Mouse (Mus musculus) c-Kit-positive CD71-positive TER-119-negative erythroid progenitor cells, embryonic 14.5 days (primary cell): Measurements from ENCODE around the gene Strbp.
"Not testable (repeated sequence)": the region's sequence is repeated elsewhere in the genome, so short reads cannot be mapped to it uniquely, and the experiment has no call there.

ENCODE experiments used
- DNase-seq: peaks from one replicate; pipeline ENCODE4 v3.0.0-alpha.2; 2013; ENCODE audit warnings: low read depth

The Strbp gene

GRCm38 (mm10) chr2:37519286-37519640, 184.4 kb downstream of the Strbp start:
- no peak for DNase-seq

DNA sequence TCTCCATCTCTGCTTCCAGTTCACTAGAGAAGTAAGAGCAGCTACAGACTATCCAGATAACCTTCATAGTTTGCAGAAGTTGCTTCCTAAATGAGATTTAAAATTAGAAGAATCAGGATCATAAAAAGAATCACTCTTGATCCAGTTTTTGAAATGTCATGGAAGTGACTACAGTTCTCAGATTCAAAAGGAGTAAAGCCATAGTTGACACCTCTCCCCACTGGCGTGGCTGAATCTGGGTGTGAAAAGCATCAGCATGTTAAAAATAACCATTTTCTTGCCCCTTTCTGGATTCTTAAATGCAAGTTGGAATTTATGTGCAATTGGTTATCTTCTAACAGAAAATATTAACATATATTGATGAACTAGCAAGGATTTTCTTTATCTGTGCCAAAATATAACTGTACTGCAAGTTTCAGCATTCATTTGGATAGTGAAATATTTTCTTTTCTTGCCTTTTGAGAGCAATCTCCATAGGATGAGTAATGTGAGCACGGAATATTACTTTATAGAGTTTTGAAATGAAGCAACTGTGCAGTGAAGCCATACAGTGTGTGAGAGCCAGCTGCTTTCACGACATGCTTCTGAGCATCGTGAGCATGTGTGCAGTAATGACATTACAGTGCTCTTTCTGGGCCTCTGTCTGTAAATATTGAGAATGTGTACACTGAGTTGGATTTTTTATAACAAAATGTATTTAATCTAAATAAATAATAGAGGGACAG, 184.9 kb downstream of the Strbp start:
- DNase-seq: no peak

DNA sequence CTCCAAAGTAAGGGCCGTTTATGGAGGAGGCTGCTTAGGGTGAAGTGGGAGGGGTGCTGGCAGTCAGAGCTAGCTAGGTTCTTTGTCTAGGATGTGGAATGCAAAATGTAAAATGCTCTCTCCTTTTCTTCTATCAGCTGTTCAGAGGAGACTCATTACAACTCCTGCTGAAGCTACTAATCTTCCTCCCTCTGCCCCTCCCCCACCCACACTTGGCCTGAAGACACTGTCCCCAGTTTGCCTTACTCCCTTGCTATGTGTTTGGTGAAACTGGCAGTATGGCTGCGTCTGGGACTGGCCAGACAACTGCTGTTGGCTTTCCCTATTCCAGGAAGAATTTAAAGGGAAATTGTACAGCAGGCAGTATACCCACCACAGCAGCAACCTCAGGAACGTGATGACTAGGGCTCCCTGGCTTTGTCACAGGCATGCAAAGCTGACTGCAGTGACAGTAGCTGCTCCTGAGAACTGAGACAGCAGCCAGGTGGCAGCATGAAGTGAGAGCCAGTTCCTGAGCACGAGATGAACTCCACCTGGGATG, 186.7 kb downstream of the Strbp start:
- no peak for DNase-seq

GRCm38 (mm10) chr2:37516030-37516710, 187.5 kb downstream of the Strbp start, which contains the start of gene Gpr21:
Gene Gpr21, plus strand, starts transcription at chr2:37516332.
- DNase-seq: no peak

DNA sequence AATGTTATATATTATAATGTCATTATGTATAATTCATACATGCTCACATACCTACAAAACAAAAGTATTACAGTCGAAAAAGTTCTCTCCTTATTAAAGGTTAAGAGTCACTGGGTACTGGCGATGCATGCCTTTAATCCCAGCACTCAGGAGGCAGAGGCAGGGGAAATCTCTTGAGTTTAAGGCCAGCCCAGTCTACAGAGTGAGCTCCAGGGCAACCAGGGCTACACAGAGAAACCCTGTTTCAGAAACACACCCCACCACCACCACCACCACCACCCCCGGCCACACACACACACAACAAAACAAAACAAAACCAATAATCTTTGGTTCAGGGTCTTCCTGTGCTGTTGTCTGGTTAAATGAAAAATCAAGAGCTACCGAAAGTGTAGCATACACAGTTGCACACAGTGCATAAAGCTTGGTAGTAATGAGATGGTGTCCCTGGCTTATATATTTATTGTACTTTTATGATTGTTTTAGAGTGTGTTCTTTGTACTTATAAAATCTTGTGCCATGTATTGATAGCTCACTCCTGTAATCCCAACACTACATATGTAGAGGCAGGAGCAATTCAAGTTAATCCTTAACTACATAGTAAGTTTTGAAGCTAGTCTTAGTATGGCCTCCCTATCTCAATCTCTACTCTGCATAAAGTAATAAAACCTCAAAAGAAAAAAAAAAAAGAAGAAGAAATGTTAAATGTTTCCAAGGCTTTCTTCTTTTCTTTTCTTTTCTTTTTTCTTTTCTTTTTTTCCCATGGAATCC, 192.3 kb downstream of the Strbp start:
- no peak for DNase-seq

DNA sequence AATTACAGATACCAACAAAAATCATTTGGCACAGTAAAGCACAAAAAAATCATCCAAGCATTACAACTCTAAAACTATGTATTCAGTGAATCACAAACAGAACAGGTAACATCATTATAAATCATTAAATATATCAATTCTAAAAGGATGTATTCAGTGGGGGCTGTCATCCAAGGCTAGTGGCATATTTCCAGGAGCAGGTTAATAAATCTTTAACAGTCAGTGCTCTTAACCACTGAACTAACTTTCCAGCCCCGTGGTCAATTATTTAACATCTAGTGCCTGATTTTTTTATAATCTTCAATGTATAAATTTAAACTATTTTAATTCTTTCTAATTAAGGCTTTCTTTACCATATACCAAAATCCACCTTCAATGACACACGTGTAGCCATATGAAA, 197.8 kb downstream of the Strbp start:
- DNase-seq: not testable (repeated sequence)

DNA sequence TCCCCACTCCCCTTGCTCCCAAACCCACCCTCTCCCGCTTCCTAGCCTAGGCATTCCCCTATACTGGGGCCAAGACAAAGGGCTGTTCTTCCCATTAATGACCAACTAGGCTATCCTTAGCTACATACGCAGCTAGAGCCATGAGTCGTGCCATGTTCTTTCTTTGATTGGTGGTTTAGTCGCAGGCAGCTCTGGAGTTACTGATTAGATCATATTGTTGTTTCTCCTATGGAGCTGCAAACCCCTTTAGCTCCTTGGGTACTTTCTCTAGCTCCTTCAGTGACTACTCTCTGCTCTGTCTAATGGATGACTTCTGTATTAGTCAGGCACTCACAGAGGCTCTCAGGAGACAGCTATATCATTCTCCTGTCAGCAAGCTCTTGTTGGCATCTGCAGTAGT, 206.3 kb downstream of the Strbp start:
- DNase-seq: no peak

GRCm38 (mm10) chr2:37488956-37489355, 214.7 kb downstream of the Strbp start:
- DNase-seq: no peak

- DNase-seq: no peak
Measured at GRCm38 (mm10) chr2:37486408-37486807, 217.3 kb downstream of the Strbp start.

DNA sequence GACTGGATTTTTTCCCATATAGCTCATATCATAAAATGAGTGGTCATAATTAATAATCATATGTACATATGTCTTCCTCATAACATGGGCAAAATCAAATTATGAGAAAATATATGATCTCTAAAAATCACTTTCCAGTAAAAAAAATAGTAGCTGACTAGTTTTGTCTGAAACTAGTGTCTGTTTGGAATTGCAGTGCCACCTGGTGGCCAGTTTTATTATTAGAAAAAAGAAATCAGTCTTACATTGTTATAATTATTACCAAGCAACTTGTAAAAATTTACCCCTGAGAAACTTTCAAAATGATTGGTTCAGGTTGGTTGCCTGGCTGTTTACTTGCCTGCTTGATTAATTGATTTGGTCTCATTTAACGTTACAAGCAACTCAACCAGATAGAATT, 218.3 kb downstream of the Strbp start:
- DNase-seq: peak; percentile 59

DNA sequence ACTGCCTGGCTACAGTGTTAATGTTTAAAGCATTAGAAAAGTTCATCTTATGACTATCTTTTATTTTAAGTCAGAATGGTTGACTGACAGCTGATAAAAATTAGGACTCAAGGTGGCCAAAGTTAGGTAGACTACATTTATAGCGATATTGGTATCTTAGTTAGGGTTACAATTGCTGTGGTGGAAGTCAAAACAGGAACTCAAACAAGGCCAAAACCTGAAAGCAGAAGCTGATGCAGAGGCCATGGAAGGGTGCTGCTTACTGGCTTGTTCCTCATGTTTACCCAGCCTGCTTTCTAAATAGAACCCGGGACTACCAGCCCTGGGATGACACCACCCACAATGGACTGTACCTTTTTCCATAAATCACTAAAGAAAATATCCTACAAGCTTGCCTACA, 219.5 kb downstream of the Strbp start:
- no peak for DNase-seq

- peak; percentile 43 for DNase-seq
Measured at GRCm38 (mm10) chr2:37480039-37480438, 223.6 kb downstream of the Strbp start.

DNA sequence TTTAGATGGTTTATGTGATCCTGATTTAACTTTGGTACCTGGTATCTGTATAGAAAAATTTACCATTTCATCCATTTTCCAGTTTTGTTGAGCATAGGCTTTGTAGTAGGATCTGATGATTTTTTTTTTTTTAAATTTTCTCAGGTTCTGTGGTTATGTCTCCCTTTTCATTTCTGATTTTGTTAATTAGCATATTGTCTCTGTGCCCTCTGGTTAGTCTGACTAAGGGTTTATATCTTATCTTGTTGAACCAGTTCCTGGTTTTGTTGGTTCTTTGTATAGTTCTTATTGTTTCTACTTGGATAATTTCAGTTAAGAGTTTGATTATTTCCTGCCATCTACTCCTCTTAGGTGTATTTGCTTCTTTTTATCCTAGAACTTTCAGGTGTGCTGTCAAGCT, 224.1 kb downstream of the Strbp start:
- DNase-seq: no peak

GRCm38 (mm10) chr2:37466266-37466665, 237.4 kb downstream of the Strbp start:
- no peak for DNase-seq

DNA sequence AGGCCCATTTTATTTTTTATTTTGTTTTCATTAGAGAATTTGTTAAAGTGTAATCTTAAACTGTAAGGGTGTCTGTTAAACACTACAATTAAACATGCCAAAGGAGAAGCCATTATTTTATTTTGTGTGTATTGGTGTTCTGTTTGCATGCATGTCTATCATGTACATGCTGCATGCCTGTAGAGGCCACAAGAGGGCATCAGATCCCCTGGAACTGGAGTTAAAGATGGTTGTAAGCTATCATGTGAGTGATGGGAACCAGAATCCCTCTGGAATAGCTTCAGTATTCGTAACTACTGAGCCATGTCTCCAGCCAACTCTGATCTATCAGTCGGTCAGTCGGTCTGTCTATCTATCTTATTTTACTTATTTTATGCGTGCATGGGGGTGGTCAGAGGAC, 243.0 kb downstream of the Strbp start:
- no peak for DNase-seq

- no peak for DNase-seq
Measured at GRCm38 (mm10) chr2:37452376-37452760, 251.3 kb downstream of the Strbp start.

DNA sequence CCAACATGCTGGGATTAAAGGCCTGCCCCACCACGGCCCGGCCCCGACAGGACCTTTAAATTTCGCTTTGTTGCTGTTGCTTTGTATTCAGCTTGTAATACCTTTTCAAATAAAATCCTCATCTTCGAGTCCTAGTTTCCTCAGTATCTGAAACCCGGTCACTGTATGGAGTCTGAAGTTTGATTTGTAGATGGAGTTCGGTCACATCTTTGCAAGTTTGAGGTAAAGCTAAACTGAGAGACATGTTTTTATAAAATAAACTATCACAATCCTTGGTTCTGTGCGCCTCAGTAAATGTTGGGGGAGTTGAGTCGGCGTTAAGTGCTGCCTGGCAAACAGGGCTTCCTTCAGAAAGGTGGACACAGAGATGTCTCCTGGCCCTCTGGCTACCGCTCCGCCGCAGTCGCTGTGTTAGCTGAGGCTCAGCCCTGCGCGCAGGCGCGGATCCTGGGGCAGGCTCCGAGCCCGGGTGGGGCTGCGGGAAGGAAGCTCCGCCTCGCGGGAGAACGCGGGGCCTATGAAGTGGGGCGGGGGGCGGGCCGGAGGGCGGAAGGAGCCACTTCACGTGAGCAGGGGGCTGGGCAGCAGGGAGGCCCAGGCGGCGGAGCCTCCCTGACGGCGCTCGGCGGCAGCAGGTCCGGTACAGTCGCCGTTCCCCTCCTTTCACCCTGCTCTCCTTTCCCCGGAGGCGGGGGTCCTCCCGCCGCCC, 251.8 kb downstream of the Strbp start:
- DNase-seq: peak; percentile 91

- DNase-seq: peak; percentile 94
Measured at GRCm38 (mm10) chr2:37442611-37443591, 260.8 kb downstream of the Strbp start, which contains the start of the genes Zbtb26, Zbtb6 and Rabgap1. Gene Zbtb26, minus strand, starts transcription at chr2:37443135. Gene Zbtb6, minus strand, starts transcription at chr2:37443171. Gene Rabgap1, plus strand, starts transcription at chr2:37443279.
